Mouse (Mus musculus) liver, embryonic 11.5 days (tissue): ENCODE data around the gene Eef2k. TPM values are rescaled to one million over a fixed set of nuclear protein-coding genes. Genes with fewer than 3 reads are reported as not detected.

Source experiments
- ATAC-seq: fragments of 200-750 bp; cut with Nextera tagmentation; replicated peaks from 2 replicates; pipeline ENCODE4 v1.8.0; 2017; ENCODE audit warnings: moderate number of reproducible peaks, mild to moderate bottlenecking, moderate TSS enrichment, moderate library complexity; ENCODE audit not compliant: low FRiP score
- DNase-seq: peaks from one replicate; pipeline ENCODE4 v3.0.0-alpha.2; 2017; ENCODE audit warnings: low spot score
- H3K27ac ChIP-seq: fragments of 300-500 bp; sonication (generic); 2 replicates; pipeline ENCODE4 v1.5.1; 2014; ENCODE audit warnings: mild to moderate bottlenecking, low read depth, low read length, control low read depth
- H3K27me3 ChIP-seq: fragments of 300-500 bp; sonication (generic); replicated peaks from 2 replicates; pipeline ENCODE4 v1.6.1; 2014; ENCODE audit warnings: low read length, mixed read lengths; ENCODE audit not compliant: control insufficient read depth, insufficient read depth
- H3K36me3 ChIP-seq: fragments of 300-500 bp; sonication (generic); 2 replicates; pipeline ENCODE4 v1.6.1; 2014; ENCODE audit warnings: mild to moderate bottlenecking, low read length, moderate library complexity, mixed read lengths; ENCODE audit not compliant: control insufficient read depth, insufficient read depth
- H3K4me1 ChIP-seq: fragments of 300-500 bp; sonication (generic); replicated peaks from 2 replicates; pipeline ENCODE4 v1.6.1; 2014; ENCODE audit warnings: low read length, mixed read lengths; ENCODE audit not compliant: control insufficient read depth, insufficient read depth
- H3K4me2 ChIP-seq: fragments of 300-500 bp; sonication (generic); 2 replicates; pipeline ENCODE4 v1.6.1; 2014; ENCODE audit warnings: mild to moderate bottlenecking, control low read depth, moderate library complexity
- H3K4me3 ChIP-seq: fragments of 300-500 bp; sonication (generic); 2 replicates; pipeline ENCODE4 v1.5.1; 2014; ENCODE audit warnings: low read depth, low read length, control low read depth
- H3K9ac ChIP-seq: fragments of 300-500 bp; sonication (generic); 2 replicates; pipeline ENCODE4 v1.6.1; 2014; ENCODE audit warnings: low read depth, low read length, control low read depth
- H3K9me3 ChIP-seq: fragments of 300-500 bp; sonication (generic); 2 replicates; pipeline ENCODE4 v1.6.1; 2016; ENCODE audit warnings: low read length, inconsistent platforms, mixed read lengths; ENCODE audit not compliant: control insufficient read depth
- WGBS: fragments of 180-500 bp; shearing (Covaris S2); extraction: QIAGEN DNeasy Blood & Tissue Kit; methylation state at CpG from one replicate; pipeline ENCODE4 v1.1.7; 2014; 5-methylcytosine and 5-hydroxymethylcytosine counted together
- polyA plus RNA-seq: library from polyadenylated mRNA; unstranded; fragments of >200 nt; fragmentation: Nextera tagmentation; extraction: Ambion mirVana; gene quantifications from 2 replicates; pipeline ENCODE4 v1.2.1, GENCODE M21; 2014

Eef2k gene
- polyA plus RNA-seq, 1 experiment from 2014 or later: 23.2 TPM

- Histone ChIP-seq H3K4me3 (no peak overlapping the region), H3K27ac (0 out of 2 replicates have a peak overlapping the region, but pooled peaks have one; percentile 39), H3K9me3 (no peaks in the 10 kb centered on the region), H3K4me1 (peaks cover 63% of the 10 kb centered on the region), H3K27me3 (no peaks in the 10 kb centered on the region), H3K4me2 (no peak overlapping the region), H3K9ac (0 out of 2 replicates have a peak overlapping the region, but pooled peaks have one; percentile 5), H3K36me3 (no peaks in the 10 kb centered on the region)
- WGBS: 73% methylated on average over 1 of the region's 1 CpGs
- ATAC-seq: peak; percentile 53
- DNase-seq: no peak
Observed at GRCm38 (mm10) chr7:120867720-120868119, 25.1 kb downstream of the Eef2k start.

- Histone ChIP-seq H3K9me3 (no peaks in the 10 kb centered on the region), H3K4me3 (no peak overlapping the region), H3K36me3 (no peaks in the 10 kb centered on the region), H3K9ac (no peak overlapping the region), H3K27me3 (no peaks in the 10 kb centered on the region), H3K4me2 (no peak overlapping the region), H3K27ac (no peak overlapping the region), H3K4me1 (peaks cover 52% of the 10 kb centered on the region)
- 66% methylated on average over 5 of the region's 5 CpGs for WGBS
- DNase-seq (no peak), ATAC-seq (no peak)
Observed at GRCm38 (mm10) chr7:120869883-120870282, 27.3 kb downstream of the Eef2k start.

- Histone ChIP-seq H3K9ac (no peak overlapping the region), H3K27me3 (no peaks in the 10 kb centered on the region), H3K36me3 (no peaks in the 10 kb centered on the region), H3K4me3 (no peak overlapping the region), H3K27ac (no peak overlapping the region), H3K4me2 (no peak overlapping the region), H3K4me1 (peaks cover 51% of the 10 kb centered on the region), H3K9me3 (no peaks in the 10 kb centered on the region)
- DNase-seq (no peak), ATAC-seq (no peak)
- 73% methylated on average over 5 of the region's 5 CpGs for WGBS
Observed at GRCm38 (mm10) chr7:120870431-120871008, 27.9 kb downstream of the Eef2k start.

- Histone ChIP-seq H3K9me3 (no peaks in the 10 kb centered on the region), H3K36me3 (no peaks in the 10 kb centered on the region), H3K4me1 (peaks cover 36% of the 10 kb centered on the region), H3K9ac (no peak overlapping the region), H3K4me3 (no peak overlapping the region), H3K4me2 (no peak overlapping the region), H3K27ac (no peak overlapping the region), H3K27me3 (no peaks in the 10 kb centered on the region)
- no peak for DNase-seq
- 90% methylated on average over 12 of the region's 12 CpGs for WGBS
- no peak for ATAC-seq
Observed at GRCm38 (mm10) chr7:120873083-120873482, 30.5 kb downstream of the Eef2k start.

- Histone ChIP-seq H3K4me3 (no peak overlapping the region), H3K27ac (no peak overlapping the region), H3K27me3 (no peaks in the 10 kb centered on the region), H3K36me3 (no peaks in the 10 kb centered on the region), H3K4me1 (peaks cover 27% of the 10 kb centered on the region), H3K4me2 (no peak overlapping the region), H3K9ac (no peak overlapping the region), H3K9me3 (no peaks in the 10 kb centered on the region)
- WGBS: 90% methylated on average over 3 of the region's 3 CpGs
- ATAC-seq: no peak
- no peak for DNase-seq
Observed at GRCm38 (mm10) chr7:120874021-120874420, 31.4 kb downstream of the Eef2k start.

- Histone ChIP-seq H3K4me2 (peak overlapping the region; percentile 46), H3K9ac (peak overlapping the region; percentile 49), H3K9me3 (no peaks in the 10 kb centered on the region), H3K27ac (peak overlapping the region; percentile 82), H3K4me1 (peaks cover 28% of the 10 kb centered on the region), H3K36me3 (no peaks in the 10 kb centered on the region), H3K27me3 (no peaks in the 10 kb centered on the region), H3K4me3 (no peak overlapping the region)
- ATAC-seq (peak; percentile 94), DNase-seq (peak; percentile 54)
- 34% methylated on average over 7 of the region's 7 CpGs for WGBS
Observed at GRCm38 (mm10) chr7:120874764-120875539, 32.3 kb downstream of the Eef2k start.

GRCm38 (mm10) chr7:120875540-120876388, 33.1 kb downstream of the Eef2k start:
- Histone ChIP-seq H3K36me3 (0 out of 2 replicates have a peak, but pooled peaks cover 2% of the 10 kb centered on the region), H3K4me2 (peak overlapping the region; percentile 46), H3K9ac (peak overlapping the region; percentile 49), H3K27me3 (no peaks in the 10 kb centered on the region), H3K4me1 (peaks cover 33% of the 10 kb centered on the region), H3K9me3 (no peaks in the 10 kb centered on the region), H3K27ac (peak overlapping the region; percentile 82), H3K4me3 (no peak overlapping the region)
- DNase-seq: no peak
- peak; percentile 44 for ATAC-seq
- WGBS: 41% methylated on average over 3 of the region's 3 CpGs

- DNase-seq (no peak), ATAC-seq (no peak)
- H3K4me1 ChIP-seq: peaks cover 46% of the 10 kb centered on the region
- H3K9me3 ChIP-seq: no peaks in the 10 kb centered on the region
- H3K4me2 ChIP-seq: no peak overlapping the region
- H3K27ac ChIP-seq: no peak overlapping the region
- H3K36me3 ChIP-seq: peaks cover 6% of the 10 kb centered on the region; the same call in 1 of the 2 replicates
- no peak overlapping the region for H3K9ac ChIP-seq
- H3K27me3 ChIP-seq: no peaks in the 10 kb centered on the region
- WGBS: 83% methylated on average over 6 of the region's 6 CpGs
- H3K4me3 ChIP-seq: no peak overlapping the region
Observed at GRCm38 (mm10) chr7:120878271-120878670, 35.6 kb downstream of the Eef2k start.
